Comparison of ENCODE assay signal across 22 mouse cellular contexts in the genomic region with DNA sequence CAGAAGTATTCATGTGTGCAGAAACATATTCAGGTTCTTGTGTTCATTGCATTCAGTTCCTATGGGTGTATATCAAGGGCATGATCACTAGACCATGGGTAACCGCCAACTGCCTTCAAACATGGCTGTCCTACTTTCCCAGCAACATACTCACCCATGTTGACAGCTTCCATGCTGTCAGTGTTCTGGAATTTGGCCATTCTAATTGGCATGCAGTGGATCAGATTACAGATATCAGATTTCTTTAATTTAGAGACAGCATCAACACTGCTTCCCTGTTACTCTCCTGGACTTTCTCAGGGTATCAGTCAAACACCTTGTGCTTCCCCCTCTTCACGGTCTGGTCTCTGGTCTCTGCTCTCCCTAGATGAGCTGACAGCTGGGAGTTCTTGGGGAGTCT. TPM values are rescaled to one million over a fixed set of nuclear protein-coding genes. Genes with fewer than 3 reads are reported as not detected.
DNase-seq lines count a peak whose midpoint lies in the region.
"Had no signal": no experiment of that assay in that cellular context is flagged by ENCODE, and none has a peak within 500 bp of the region (broad histone marks: within the 10 kb centered on the region; RNA-seq: fewer than 3 reads in every experiment).

No protein-coding gene starts in this region.

- DNase-seq in heart, adult 11 months: peak; percentile 33
- DNase-seq in heart, postnatal 36 days: no peak
- DNase-seq in 3T3-L1 (ENCODE audit: low read depth, low spot score) (peak; percentile 51), NIH3T3 (ENCODE audit: low read depth) (peak; percentile 52)
- DNase-seq in forelimb bud, embryonic 11.5 days (ENCODE audit: low read depth, low spot score): peak; percentile 12
- DNase-seq in cerebellum, adult 9-11 months: no peak
- no peak for DNase-seq in ovary, adult 18-20 months (ENCODE audit: low spot score)
- DNase-seq in cerebellum, postnatal 36 days: no peak
- DNase-seq: adrenal gland, adult 8-10 months; adrenal gland, postnatal 25 days; cerebellum, adult 11-12 months; cerebellum, adult 8-10 months; cerebellum, postnatal 14 days; gastrocnemius, postnatal 10 days; gastrocnemius, postnatal 36 days; kidney, adult 2 months had no signal

- intact Hi-C loops in heart, postnatal 36 days (cut with DNase I): no loop called here

RNA-seq across cellular contexts. Expression of a gene that starts 8.7 kb away (rescaled TPM):
- not detected for total RNA-seq in heart, postnatal 36 days (2021)
- total RNA-seq: adrenal gland, adult 8-10 months; adrenal gland, postnatal 25 days; common myeloid progenitor, adult 5-6 weeks; gastrocnemius, adult 18-20 months; gastrocnemius, postnatal 10 days; gastrocnemius, postnatal 36 days; granulocyte monocyte progenitor cell, adult 5-6 weeks; heart, adult 8-10 months; heart, postnatal 25 days had no signal

RNA-seq across cellular contexts. Expression of a gene that starts 25.7 kb away (rescaled TPM):
- total RNA-seq in heart, postnatal 36 days (2021): 1 to 10 TPM; 3.6 to 5.8 TPM
- total RNA-seq: common myeloid progenitor, adult 5-6 weeks; granulocyte monocyte progenitor cell, adult 5-6 weeks; MEL had no signal

RNA-seq across cellular contexts. Expression of a gene that starts 28.0 kb away (rescaled TPM):
- 1 to 10 TPM; 4.9 to 5.3 TPM for total RNA-seq in heart, postnatal 36 days (2021)

RNA-seq across cellular contexts. Expression of a gene that starts 34.9 kb away (rescaled TPM):
- 10 to 100 TPM; 18.9 to 19.4 TPM for total RNA-seq in heart, postnatal 36 days (2021)

Comparison
In these comparisons a context has a peak if more than half of its experiments do, and no peak if none do; other contexts are left out.
1. DNase-seq: peak in heart, adult 11 months (single experiment), 3T3-L1 (single experiment), NIH3T3 (single experiment) and forelimb bud, embryonic 11.5 days (single experiment); none in heart, postnatal 36 days (0 of 2), cerebellum, adult 9-11 months (single experiment), ovary, adult 18-20 months (single experiment) and cerebellum, postnatal 36 days (0 of 2).